Mouse (Mus musculus) midbrain, embryonic 16.5 days (tissue): ENCODE measurements around the gene Sorcs1. TPM values are rescaled to one million over a fixed set of nuclear protein-coding genes. Genes with fewer than 3 reads are reported as not detected.
A peak's percentile ranks its signal among the peaks of the same experiment; 100 is the strongest.

Source experiments
- ATAC-seq: fragments of 200-750 bp; cut with Nextera tagmentation; 2 replicates; pipeline ENCODE4 v1.8.0; 2017; ENCODE audit warnings: moderate TSS enrichment
- H3K27ac ChIP-seq: fragments of 300-500 bp; sonication (generic); 2 replicates; pipeline ENCODE4 v1.5.1; 2014; ENCODE audit warnings: mild to moderate bottlenecking, low read length, mixed read lengths
- H3K27me3 ChIP-seq: fragments of 300-500 bp; sonication (generic); 2 replicates; pipeline ENCODE4 v1.6.1; 2014; ENCODE audit warnings: low read depth, low read length, mixed read lengths; ENCODE audit not compliant: control insufficient read depth, insufficient read depth
- H3K36me3 ChIP-seq: fragments of 300-500 bp; sonication (generic); 2 replicates; pipeline ENCODE4 v1.6.1; 2014; ENCODE audit warnings: mild to moderate bottlenecking, low read length, moderate library complexity, mixed read lengths; ENCODE audit not compliant: control insufficient read depth, insufficient read depth
- H3K4me1 ChIP-seq: fragments of 300-500 bp; sonication (generic); 2 replicates; pipeline ENCODE4 v1.6.1; 2014; ENCODE audit warnings: mild to moderate bottlenecking, low read length, mixed read lengths; ENCODE audit not compliant: control insufficient read depth, insufficient read depth
- H3K4me2 ChIP-seq: fragments of 300-500 bp; sonication (generic); 2 replicates; pipeline ENCODE4 v1.6.1; 2014; ENCODE audit warnings: mild to moderate bottlenecking, low read length, mixed read lengths
- H3K4me3 ChIP-seq: fragments of 300-500 bp; sonication (generic); 2 replicates; pipeline ENCODE4 v1.5.1; 2014; ENCODE audit warnings: low read depth, mild to moderate bottlenecking, low read length, moderate library complexity, mixed read lengths
- H3K9ac ChIP-seq: fragments of 300-500 bp; sonication (generic); 2 replicates; pipeline ENCODE4 v1.6.1; 2014; ENCODE audit warnings: low read depth, low read length, mixed read lengths
- H3K9me3 ChIP-seq: fragments of 300-500 bp; sonication (generic); replicated peaks from 2 replicates; pipeline ENCODE4 v1.6.1; 2014; ENCODE audit warnings: mild to moderate bottlenecking, low read length, mixed read lengths; ENCODE audit not compliant: control insufficient read depth, poor library complexity, severe bottlenecking
- WGBS: fragments of 180-500 bp; shearing (Covaris S2); extraction: QIAGEN DNeasy Blood & Tissue Kit; methylation state at CpG from one replicate; pipeline ENCODE4 v1.1.7; 2014; 5-methylcytosine and 5-hydroxymethylcytosine counted together
- polyA plus RNA-seq: library from polyadenylated mRNA; unstranded; fragments of >200 nt; fragmentation: Nextera tagmentation; extraction: Ambion mirVana; gene quantifications from 2 replicates; pipeline ENCODE4 v1.2.1, GENCODE M21; 2015

The Sorcs1 gene
- polyA plus RNA-seq, 1 experiment from 2014 or later: 17.8 TPM

DNA sequence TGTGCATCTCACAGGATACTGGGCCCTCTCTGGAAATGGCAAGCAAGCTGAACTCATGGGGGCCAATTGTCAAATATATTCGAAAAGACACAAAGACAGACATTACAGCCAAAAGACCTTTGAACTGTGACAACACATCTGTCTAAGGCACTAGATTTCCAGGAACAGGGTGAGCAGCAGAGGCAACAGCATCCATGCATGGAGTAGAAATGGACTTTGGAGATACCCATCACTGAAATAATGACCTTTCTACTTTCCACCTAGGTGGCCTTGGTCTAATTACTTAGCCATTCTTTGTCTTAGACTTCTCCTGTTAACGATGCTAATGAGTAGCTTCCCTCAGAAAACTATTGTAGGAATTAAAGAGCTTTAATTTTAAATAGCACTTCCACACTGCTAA, 371.4 kb downstream of the Sorcs1 start:
- ATAC-seq: no peak
- Histone ChIP-seq H3K9ac (no peak overlapping the region), H3K36me3 (no peaks in the 10 kb centered on the region), H3K4me1 (no peaks in the 10 kb centered on the region), H3K27ac (no peak overlapping the region), H3K4me3 (no peak overlapping the region), H3K9me3 (no peaks in the 10 kb centered on the region), H3K27me3 (no peaks in the 10 kb centered on the region), H3K4me2 (no peak overlapping the region)
- 78% methylated on average over 2 of the region's 2 CpGs for WGBS

DNA sequence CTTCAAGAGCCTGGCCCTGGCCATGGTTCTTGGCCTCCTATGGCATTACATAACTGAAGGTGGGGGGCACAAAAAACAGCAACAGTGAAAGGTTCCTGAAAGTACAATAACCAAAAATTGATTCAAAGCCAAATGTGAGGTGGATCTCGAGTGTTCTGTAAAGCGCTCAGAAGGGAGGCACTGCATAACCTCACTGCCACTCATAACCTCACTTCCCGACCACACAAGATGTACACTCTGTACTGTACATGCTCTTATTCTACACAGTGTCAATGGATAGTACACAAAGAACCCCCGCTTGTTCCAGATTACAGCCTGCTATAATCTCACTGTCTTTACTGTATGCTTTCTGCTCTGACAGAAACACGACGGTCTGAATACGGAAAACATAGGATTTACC, 384.2 kb downstream of the Sorcs1 start:
- no peaks in the 10 kb centered on the region for H3K36me3 ChIP-seq
- no peak for ATAC-seq
- no peak overlapping the region for H3K27ac ChIP-seq
- no peaks in the 10 kb centered on the region for H3K9me3 ChIP-seq
- WGBS: 86% methylated on average over 7 of the region's 7 CpGs
- H3K9ac ChIP-seq: no peak overlapping the region
- H3K4me3 ChIP-seq: no peak overlapping the region
- no peak overlapping the region for H3K4me2 ChIP-seq
- H3K27me3 ChIP-seq: no peaks in the 10 kb centered on the region
- peaks cover 3% of the 10 kb centered on the region; the same call in 1 of the 2 replicates for H3K4me1 ChIP-seq

DNA sequence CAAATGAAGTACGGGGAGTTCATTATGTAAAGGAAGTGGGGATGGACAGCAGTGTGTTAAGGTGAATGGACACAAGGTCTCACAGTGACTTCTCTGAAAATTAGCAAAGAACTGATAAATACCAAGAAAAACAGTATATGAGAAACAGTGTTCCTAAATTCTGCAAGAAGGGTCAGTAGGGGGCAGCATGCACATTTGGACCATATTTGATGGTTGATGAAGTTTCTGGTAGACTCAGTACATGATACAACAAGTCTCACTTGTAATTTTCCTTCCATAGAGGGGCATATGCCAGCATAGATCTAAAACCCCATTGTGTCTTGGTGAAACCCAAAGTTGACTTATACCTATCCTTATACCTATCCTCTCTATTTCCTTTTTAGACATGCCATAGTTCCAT, 414.0 kb downstream of the Sorcs1 start:
- Histone ChIP-seq H3K36me3 (no peaks in the 10 kb centered on the region), H3K9me3 (no peaks in the 10 kb centered on the region), H3K4me2 (no peak overlapping the region), H3K27ac (no peak overlapping the region), H3K4me3 (no peak overlapping the region), H3K9ac (no peak overlapping the region), H3K4me1 (no peaks in the 10 kb centered on the region), H3K27me3 (no peaks in the 10 kb centered on the region)
- no peak for ATAC-seq
- 84% methylated on average over 1 of the region's 1 CpGs for WGBS

DNA sequence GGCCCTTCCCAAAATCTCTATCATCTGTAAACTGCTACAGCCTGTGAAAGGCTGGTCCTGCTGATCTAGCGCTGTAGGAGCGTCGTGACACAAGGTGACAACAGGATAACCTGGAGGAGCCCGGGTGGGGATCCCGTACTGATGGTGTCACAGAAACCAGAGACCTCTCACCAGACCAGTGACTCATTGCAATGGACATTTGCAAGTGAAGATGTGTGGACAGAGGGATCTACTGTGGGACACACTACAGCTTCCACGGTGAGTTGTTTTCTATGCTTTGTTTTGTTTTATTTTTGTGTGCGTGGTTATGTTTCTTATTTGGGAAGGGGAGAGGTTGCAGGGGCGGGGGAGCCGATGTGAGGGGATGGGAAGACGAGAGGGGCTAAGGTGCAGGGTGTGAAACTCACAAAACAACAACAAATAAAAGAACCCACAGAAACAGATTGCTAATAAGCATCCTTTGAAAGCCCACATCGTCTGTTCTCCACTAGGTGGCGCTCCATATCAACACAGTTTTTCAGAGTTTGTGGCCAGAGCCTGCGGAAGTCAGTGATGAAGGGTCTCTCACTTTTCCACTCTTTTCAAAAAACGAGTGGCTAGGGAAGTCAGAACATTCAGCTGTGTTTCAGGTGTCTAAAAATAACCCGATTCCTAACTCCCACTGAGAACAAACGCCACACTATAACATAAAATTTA, 419.6 kb downstream of the Sorcs1 start:
- Histone ChIP-seq H3K36me3 (no peaks in the 10 kb centered on the region), H3K4me1 (peaks cover 2% of the 10 kb centered on the region; the same call in 1 of the 2 replicates), H3K9ac (no peak overlapping the region), H3K27ac (no peak overlapping the region), H3K9me3 (no peaks in the 10 kb centered on the region), H3K27me3 (no peaks in the 10 kb centered on the region), H3K4me3 (no peak overlapping the region), H3K4me2 (no peak overlapping the region)
- 40% methylated on average over 16 of the region's 16 CpGs for WGBS
- no peak; the same call in 1 of the 2 replicates for ATAC-seq

- no peak overlapping the region for H3K9ac ChIP-seq
- 73% methylated on average over 5 of the region's 5 CpGs for WGBS
- ATAC-seq: no peak
Measured at GRCm38 (mm10) chr19:50220476-50220875, 458.0 kb downstream of the Sorcs1 start.

GRCm38 (mm10) chr19:50214466-50215228, 463.8 kb downstream of the Sorcs1 start:
- no peaks in the 10 kb centered on the region for H3K36me3 ChIP-seq
- no peaks in the 10 kb centered on the region for H3K9me3 ChIP-seq
- peaks cover 18% of the 10 kb centered on the region for H3K4me1 ChIP-seq
- WGBS: 10% methylated on average over 7 of the region's 7 CpGs
- no peak overlapping the region for H3K9ac ChIP-seq
- no peak overlapping the region for H3K4me3 ChIP-seq
- peak overlapping the region; percentile 72 for H3K27ac ChIP-seq
- no peaks in the 10 kb centered on the region for H3K27me3 ChIP-seq
- ATAC-seq: peak; percentile 92
- H3K4me2 ChIP-seq: peak overlapping the region; percentile 18

More at GRCm38 (mm10) chr19:50220476-50220875, 458.0 kb downstream of the Sorcs1 start:
- Histone ChIP-seq H3K27ac (no peak overlapping the region), H3K9me3 (no peaks in the 10 kb centered on the region), H3K27me3 (no peaks in the 10 kb centered on the region), H3K4me1 (no peaks in the 10 kb centered on the region), H3K4me2 (no peak overlapping the region), H3K36me3 (no peaks in the 10 kb centered on the region; the same call in 1 of the 2 replicates), H3K4me3 (no peak overlapping the region)

DNA sequence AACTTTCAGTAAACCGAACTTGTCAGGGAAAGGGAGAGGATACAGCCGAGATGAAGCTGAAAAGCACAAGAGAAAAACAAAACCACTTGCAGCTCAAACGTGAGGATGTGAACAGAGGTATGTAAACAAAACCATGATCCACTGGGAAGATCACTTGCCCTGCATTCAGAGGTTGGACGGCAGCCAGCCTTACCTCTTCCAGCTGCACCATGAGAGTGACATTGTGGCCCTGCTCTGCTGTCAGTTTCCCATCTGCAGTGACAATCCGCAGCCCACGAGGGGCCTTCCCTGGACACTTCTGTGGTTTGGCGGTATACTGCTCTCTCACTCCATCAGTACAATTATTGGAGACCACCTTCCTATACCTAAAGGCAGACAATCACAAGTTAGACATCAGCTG, 468.0 kb downstream of the Sorcs1 start:
- no peak overlapping the region for H3K4me3 ChIP-seq
- H3K9me3 ChIP-seq: no peaks in the 10 kb centered on the region
- no peak overlapping the region for H3K9ac ChIP-seq
- no peaks in the 10 kb centered on the region for H3K27me3 ChIP-seq
- WGBS: 35% methylated on average over 7 of the region's 7 CpGs
- no peak overlapping the region for H3K4me2 ChIP-seq
- peaks cover 18% of the 10 kb centered on the region for H3K4me1 ChIP-seq
- no peak for ATAC-seq
- H3K27ac ChIP-seq: no peak overlapping the region
- no peaks in the 10 kb centered on the region for H3K36me3 ChIP-seq

DNA sequence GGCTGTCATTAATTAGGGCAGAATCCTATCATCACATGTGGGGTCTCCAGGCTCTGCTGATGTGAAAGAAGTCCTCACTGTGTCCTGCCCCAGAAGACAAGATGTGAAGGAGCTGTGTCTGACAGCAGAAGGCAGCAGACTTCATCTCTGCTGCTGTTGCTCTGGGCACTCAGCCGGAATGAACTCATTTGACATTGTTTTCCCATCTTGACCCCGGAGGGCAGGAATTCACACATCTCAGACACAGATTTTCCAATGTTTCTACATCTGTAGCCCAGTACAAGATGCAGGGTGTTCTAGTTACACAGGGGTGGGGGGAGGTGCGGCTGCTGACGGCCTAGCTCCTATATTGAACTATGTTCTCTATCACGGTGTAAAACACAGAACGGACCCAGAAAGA, 474.1 kb downstream of the Sorcs1 start:
- Histone ChIP-seq H3K9ac (no peak overlapping the region), H3K4me2 (no peak overlapping the region), H3K27ac (no peak overlapping the region), H3K9me3 (no peaks in the 10 kb centered on the region), H3K4me1 (no peaks in the 10 kb centered on the region), H3K4me3 (no peak overlapping the region), H3K36me3 (no peaks in the 10 kb centered on the region), H3K27me3 (no peaks in the 10 kb centered on the region)
- WGBS: 68% methylated on average over 6 of the region's 6 CpGs
- ATAC-seq: no peak

DNA sequence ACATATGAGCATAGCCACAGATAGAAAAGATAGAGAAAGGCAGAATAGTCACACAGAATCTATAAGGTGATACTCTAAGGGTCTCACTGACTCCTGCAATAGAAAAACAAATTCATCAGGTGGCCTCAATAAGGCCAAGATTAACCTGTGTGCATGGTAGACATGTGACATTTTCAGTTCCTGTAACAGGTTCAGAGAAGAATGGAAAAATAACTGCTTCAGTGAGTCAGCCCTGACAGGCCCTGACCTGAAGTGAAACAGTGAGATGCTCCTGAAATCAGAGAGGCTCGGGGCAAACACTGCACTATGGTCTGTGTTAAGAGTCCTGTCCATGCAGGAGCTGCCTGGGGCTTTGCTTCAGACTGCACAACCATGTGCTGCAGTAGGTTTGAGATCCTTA, 481.9 kb downstream of the Sorcs1 start:
- H3K4me1 ChIP-seq: no peaks in the 10 kb centered on the region
- H3K36me3 ChIP-seq: no peaks in the 10 kb centered on the region
- no peaks in the 10 kb centered on the region for H3K27me3 ChIP-seq
- no peak for ATAC-seq
- H3K9ac ChIP-seq: no peak overlapping the region
- no peak overlapping the region for H3K4me3 ChIP-seq
- H3K4me2 ChIP-seq: no peak overlapping the region
- WGBS: 81% methylated on average over 1 of the region's 1 CpGs
- H3K27ac ChIP-seq: no peak overlapping the region
- no peaks in the 10 kb centered on the region for H3K9me3 ChIP-seq
